Mouse (Mus musculus): ENCODE measurements around the gene Pcgf6. TPM values are rescaled to one million over a fixed set of nuclear protein-coding genes. Genes with fewer than 3 reads are reported as not detected.

Gene Pcgf6
- 17.4 and 17.8 TPM in 2 replicates for polyA plus RNA-seq (2015; fragmentation: Nextera tagmentation; extraction: Ambion mirVana)

- Histone ChIP-seq H3K27ac (replicated peaks) (peak within 1 kb of the TSS; percentile 88), H3K36me3 (peaks cover 12% of the 10 kb centered on the region; the same call in 1 of the 2 replicates), H3K4me3 (replicated peaks) (peak within 1 kb of the TSS; percentile 82), H3K9me3 (replicated peaks) (no peaks in the 10 kb centered on the region), H3K9ac (peak within 1 kb of the TSS; percentile 89), H3K4me1 (peaks cover 12% of the 10 kb centered on the region), H3K4me2 (replicated peaks) (peak within 1 kb of the TSS; percentile 62), H3K27me3 (no peaks in the 10 kb centered on the region)
- WGBS, result under 1% methylated on average over 74 of the region's 75 CpGs
- ATAC-seq (ENCODE audit: insufficient number of reproducible peaks, low FRiP score, low TSS enrichment, low read depth), result peak; percentile 80
These were observed at the start of gene Pcgf6 for GRCm38 (mm10) chr19:47050271-47051032. Gene Pcgf6, minus strand, starts transcription at chr19:47050906.

DNA sequence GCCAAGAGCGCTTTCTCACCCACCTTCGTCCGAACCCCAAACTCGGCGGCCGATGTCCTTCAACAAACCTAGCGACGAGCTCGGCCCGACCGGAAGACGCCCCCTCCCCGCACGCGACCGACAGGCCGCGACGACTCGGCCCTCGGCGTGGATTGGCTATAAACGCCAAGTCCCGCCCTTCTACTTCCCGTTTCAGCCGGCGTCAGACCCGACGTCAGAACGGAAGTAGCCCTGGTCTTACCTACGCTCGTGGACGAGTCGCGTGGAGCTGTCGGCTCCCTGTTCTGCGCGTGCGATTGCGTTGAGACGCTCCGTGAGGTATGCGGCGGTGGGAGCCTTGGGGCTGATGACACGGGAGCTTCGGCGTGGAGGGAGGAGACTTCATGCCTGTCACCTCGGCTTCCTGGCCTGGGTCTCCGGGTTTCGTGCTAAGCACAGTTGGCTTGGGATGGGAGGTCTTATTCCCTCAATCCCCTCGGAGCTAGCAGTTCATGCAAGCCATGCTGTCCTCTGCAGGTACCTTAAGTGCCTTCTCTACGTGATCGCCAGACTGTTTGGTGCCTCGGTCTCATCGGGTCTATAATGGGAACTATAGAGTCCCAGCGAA is 39.9 kb upstream of the Pcgf6 start, which contains the start of the genes Usmg5 and Pdcd11:
Gene Usmg5 (minus strand): TSS at position 98 of the 607 bp plus-strand sequence.
Gene Pdcd11 (plus strand): TSS at position 219 of the 607 bp plus-strand sequence.
- peak within 1 kb of the TSS; percentile 58 for H3K4me2 ChIP-seq (replicated peaks)
- peaks cover 24% of the 10 kb centered on the region for H3K4me1 ChIP-seq
- H3K9me3 ChIP-seq (replicated peaks), result no peaks in the 10 kb centered on the region
- ATAC-seq (ENCODE audit: insufficient number of reproducible peaks, low FRiP score, low TSS enrichment, low read depth), result peak; percentile 97
- WGBS, result under 1% methylated on average over 56 of the region's 56 CpGs
- peak within 1 kb of the TSS; percentile 86 for H3K9ac ChIP-seq
- H3K27ac ChIP-seq (replicated peaks), result peak within 1 kb of the TSS; percentile 88
- peak within 1 kb of the TSS; percentile 97 for H3K4me3 ChIP-seq (replicated peaks)
- H3K27me3 ChIP-seq, result no peaks in the 10 kb centered on the region
- H3K36me3 ChIP-seq, result peaks cover 28% of the 10 kb centered on the region

DNA sequence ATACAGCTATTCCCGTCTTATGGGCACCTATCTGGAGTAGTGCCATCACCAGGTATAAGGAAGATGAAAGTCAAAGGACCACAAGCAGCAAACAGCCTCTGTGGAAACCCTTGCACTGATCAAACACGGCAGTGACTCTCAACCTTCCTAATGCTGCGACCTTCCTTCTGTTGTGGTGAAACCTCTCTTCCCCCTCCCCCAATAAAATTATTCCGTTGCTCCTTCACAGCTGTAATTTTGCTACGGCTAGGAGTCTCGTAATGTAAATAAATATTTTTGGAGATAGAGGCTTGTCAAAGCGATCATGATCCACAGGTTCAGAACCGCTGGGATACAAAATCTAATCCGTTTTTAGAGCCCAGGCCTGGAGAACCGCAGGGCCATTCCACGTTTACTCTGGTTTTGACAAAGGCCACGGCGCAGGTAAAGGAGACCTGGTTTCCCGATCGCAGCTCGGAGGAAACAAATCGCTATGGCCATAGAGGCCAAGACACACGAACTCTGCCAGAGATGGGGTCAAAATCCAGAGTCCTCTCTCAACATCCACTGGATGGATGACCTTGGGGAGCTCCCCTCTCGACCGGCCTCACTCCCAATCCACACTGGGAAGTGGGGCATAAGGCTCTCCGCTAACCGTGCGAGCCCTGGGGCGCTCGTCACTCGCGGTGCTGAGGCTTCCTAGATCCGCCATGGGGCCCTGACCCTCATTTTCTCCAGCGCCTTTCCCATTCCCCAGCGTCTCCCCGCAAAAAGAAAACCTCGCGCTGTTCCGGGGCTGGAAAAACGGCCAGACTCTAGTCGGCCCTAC is 39.2 kb upstream of the Pcgf6 start:
- H3K4me3 ChIP-seq (replicated peaks), result peak overlapping the region; percentile 97
- ATAC-seq (ENCODE audit: insufficient number of reproducible peaks, low FRiP score, low TSS enrichment, low read depth), result peak; percentile 49
- no peaks in the 10 kb centered on the region for H3K27me3 ChIP-seq
- peaks cover 27% of the 10 kb centered on the region for H3K36me3 ChIP-seq
- peak overlapping the region; percentile 58 for H3K4me2 ChIP-seq (replicated peaks)
- H3K9ac ChIP-seq, result peak overlapping the region; percentile 86
- no peaks in the 10 kb centered on the region for H3K9me3 ChIP-seq (replicated peaks)
- peak overlapping the region; percentile 88 for H3K27ac ChIP-seq (replicated peaks)
- peaks cover 24% of the 10 kb centered on the region for H3K4me1 ChIP-seq
- WGBS, result 1% methylated on average over 36 of the region's 36 CpGs

- no peak for ATAC-seq (ENCODE audit: insufficient number of reproducible peaks, low FRiP score, low TSS enrichment, low read depth)
- Histone ChIP-seq H3K4me2 (replicated peaks) (no peak overlapping the region), H3K4me1 (peaks cover 24% of the 10 kb centered on the region), H3K9me3 (replicated peaks) (no peaks in the 10 kb centered on the region), H3K4me3 (replicated peaks) (no peak overlapping the region), H3K9ac (no peak overlapping the region), H3K27ac (replicated peaks) (no peak overlapping the region), H3K36me3 (peaks cover 30% of the 10 kb centered on the region), H3K27me3 (no peaks in the 10 kb centered on the region)
- WGBS, result 74% methylated on average over 3 of the region's 3 CpGs
These were observed 37.5 kb upstream of the Pcgf6 start for GRCm38 (mm10) chr19:47088226-47088625.

GRCm38 (mm10) chr19:47067924-47068611 is 17.4 kb upstream of the Pcgf6 start:
- peak; percentile 93 for ATAC-seq (ENCODE audit: insufficient number of reproducible peaks, low FRiP score, low TSS enrichment, low read depth)
- Histone ChIP-seq H3K9me3 (replicated peaks) (no peaks in the 10 kb centered on the region), H3K4me1 (peaks cover 14% of the 10 kb centered on the region), H3K4me3 (replicated peaks) (peak overlapping the region; percentile 98), H3K4me2 (replicated peaks) (peak overlapping the region; percentile 70), H3K36me3 (peaks cover 24% of the 10 kb centered on the region), H3K27me3 (no peaks in the 10 kb centered on the region), H3K9ac (peak overlapping the region; percentile 91), H3K27ac (replicated peaks) (peak overlapping the region; percentile 89)
- under 1% methylated on average over 72 of the region's 72 CpGs for WGBS

DNA sequence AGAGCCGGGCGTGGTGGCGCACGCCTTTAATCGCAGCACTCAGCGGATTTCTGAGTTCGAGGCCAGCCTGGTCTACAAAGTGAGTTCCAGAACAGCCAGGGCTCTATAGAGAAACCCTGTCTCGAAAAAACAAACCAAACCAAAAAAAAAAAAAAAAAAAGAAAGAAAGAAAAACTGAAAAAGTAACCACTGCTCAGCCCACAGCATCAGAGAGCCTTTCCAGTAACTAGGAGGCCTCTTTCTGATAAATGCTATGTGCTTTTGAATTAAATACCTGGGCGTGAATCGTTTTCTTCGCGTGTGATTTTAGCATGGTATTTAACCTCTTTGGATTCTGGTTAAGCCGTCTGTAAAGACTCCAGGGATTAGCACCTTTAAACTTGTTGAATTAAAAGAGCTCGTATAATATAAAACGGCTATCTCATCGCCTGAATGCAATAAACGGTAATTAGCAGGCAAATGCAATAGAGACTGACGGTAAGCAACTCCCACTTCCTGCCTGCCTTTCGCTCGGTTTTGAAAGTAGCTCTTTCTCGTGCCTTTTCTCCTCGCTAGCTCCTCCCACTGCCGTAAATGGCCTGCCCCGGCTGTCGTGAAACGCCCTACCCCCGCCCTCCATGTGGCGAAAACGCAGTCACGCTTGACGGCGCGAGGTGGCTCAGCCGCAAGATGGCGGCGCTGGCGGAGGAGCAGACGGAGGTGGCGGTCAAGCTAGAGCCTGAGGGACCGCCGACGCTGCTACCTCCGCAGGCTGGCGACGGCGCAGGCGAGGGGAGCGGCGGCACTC is 16.6 kb upstream of the Pcgf6 start, which contains the start of gene Taf5:
Gene Taf5 (plus strand): TSS at position 651 of the 787 bp plus-strand sequence.
- H3K9me3 ChIP-seq (replicated peaks), result no peaks in the 10 kb centered on the region
- H3K4me3 ChIP-seq (replicated peaks), result peak within 1 kb of the TSS; percentile 98
- H3K4me1 ChIP-seq, result peaks cover 14% of the 10 kb centered on the region
- ATAC-seq (ENCODE audit: insufficient number of reproducible peaks, low FRiP score, low TSS enrichment, low read depth), result peak; percentile 83
- peak within 1 kb of the TSS; percentile 70 for H3K4me2 ChIP-seq (replicated peaks)
- peak within 1 kb of the TSS; percentile 91 for H3K9ac ChIP-seq
- peaks cover 16% of the 10 kb centered on the region for H3K36me3 ChIP-seq
- WGBS, result 9% methylated on average over 49 of the region's 49 CpGs
- no peaks in the 10 kb centered on the region for H3K27me3 ChIP-seq
- peak within 1 kb of the TSS; percentile 89 for H3K27ac ChIP-seq (replicated peaks)

DNA sequence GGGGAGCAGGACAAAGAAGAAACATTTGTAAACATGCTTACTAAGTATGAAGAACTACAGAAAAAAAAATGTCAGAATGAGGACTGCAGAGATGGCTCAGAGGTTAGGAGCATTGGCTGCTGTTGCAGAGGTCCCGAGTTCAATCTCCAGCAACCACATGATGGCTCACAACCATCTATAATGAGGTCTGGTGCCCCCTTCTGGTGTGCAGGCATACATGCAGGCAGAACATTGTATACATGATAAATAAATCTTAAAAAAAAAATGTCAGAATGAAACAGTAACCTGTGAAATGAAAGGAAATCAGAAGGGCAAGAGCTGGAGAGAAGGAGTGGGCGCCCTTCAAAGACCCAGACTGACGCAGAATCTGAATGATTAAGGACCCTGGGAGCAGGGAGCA is 15.2 kb upstream of the Pcgf6 start:
- peaks cover 14% of the 10 kb centered on the region for H3K4me1 ChIP-seq
- ATAC-seq (ENCODE audit: insufficient number of reproducible peaks, low FRiP score, low TSS enrichment, low read depth), result no peak
- H3K9ac ChIP-seq, result no peak overlapping the region
- H3K36me3 ChIP-seq, result peaks cover 4% of the 10 kb centered on the region; the same call in 1 of the 2 replicates
- no peak overlapping the region for H3K4me2 ChIP-seq (replicated peaks)
- H3K27ac ChIP-seq (replicated peaks), result no peak overlapping the region
- no peak overlapping the region for H3K4me3 ChIP-seq (replicated peaks)
- 94% methylated on average over 3 of the region's 3 CpGs for WGBS
- no peaks in the 10 kb centered on the region for H3K27me3 ChIP-seq
- H3K9me3 ChIP-seq (replicated peaks), result no peaks in the 10 kb centered on the region

DNA sequence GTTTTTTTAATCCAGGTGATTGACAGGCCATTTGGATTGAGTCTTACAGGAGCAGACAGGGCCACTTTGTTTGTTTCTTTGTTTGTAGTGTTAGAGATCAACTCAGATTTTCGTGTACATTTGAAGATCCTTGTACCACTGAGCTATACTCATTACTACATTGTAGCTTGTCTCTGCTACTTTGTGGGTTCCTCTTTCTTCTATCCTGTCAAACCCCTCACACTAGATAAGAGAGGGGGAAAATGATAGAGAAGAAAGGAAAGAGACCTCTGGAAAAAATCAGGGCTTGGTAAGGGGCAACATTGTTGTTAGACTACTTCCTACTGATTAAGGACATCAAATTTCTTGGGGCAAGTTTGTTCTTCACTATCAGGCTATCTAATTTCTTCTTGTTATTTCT is 7.0 kb upstream of the Pcgf6 start:
- H3K27me3 ChIP-seq, result no peaks in the 10 kb centered on the region
- no peaks in the 10 kb centered on the region for H3K36me3 ChIP-seq
- 49% methylated on average over 1 of the region's 1 CpGs for WGBS
- no peak overlapping the region for H3K4me2 ChIP-seq (replicated peaks)
- H3K27ac ChIP-seq (replicated peaks), result no peak overlapping the region
- H3K9me3 ChIP-seq (replicated peaks), result no peaks in the 10 kb centered on the region
- H3K4me1 ChIP-seq, result no peaks in the 10 kb centered on the region
- H3K4me3 ChIP-seq (replicated peaks), result no peak overlapping the region
- ATAC-seq (ENCODE audit: insufficient number of reproducible peaks, low FRiP score, low TSS enrichment, low read depth), result no peak
- H3K9ac ChIP-seq, result no peak overlapping the region

DNA sequence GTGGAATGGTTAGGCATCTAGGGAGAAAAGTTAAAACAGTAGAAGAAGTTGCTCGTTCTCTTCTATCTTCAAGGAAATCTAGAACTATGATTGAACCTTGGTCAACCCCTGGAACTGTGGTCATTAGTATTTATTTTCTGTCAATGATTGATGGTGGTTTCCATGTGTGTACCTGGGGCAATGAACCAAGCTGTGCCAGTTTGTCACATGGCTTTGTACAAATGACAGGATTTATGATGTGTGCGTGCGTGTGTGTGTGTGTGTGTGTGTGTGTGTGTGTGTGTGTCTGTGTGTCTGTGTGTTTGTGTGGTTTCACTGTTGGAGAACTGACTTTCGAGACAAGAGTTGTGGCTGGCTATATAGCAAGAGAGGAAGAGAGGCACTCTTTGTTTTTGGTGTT is 2.8 kb upstream of the Pcgf6 start:
- no peak overlapping the region for H3K4me3 ChIP-seq (replicated peaks)
- H3K9me3 ChIP-seq (replicated peaks), result no peaks in the 10 kb centered on the region
- WGBS, result 83% methylated on average over 4 of the region's 4 CpGs
- no peak overlapping the region for H3K27ac ChIP-seq (replicated peaks)
- no peaks in the 10 kb centered on the region for H3K36me3 ChIP-seq
- ATAC-seq (ENCODE audit: insufficient number of reproducible peaks, low FRiP score, low TSS enrichment, low read depth), result no peak
- H3K9ac ChIP-seq, result no peak overlapping the region
- peaks cover 12% of the 10 kb centered on the region for H3K4me1 ChIP-seq
- no peaks in the 10 kb centered on the region for H3K27me3 ChIP-seq
- H3K4me2 ChIP-seq (replicated peaks), result no peak overlapping the region

GRCm38 (mm10) chr19:47052927-47053326 is 2.2 kb upstream of the Pcgf6 start:
- WGBS, result 75% methylated on average over 4 of the region's 4 CpGs
- no peak overlapping the region for H3K27ac ChIP-seq (replicated peaks)

More at GRCm38 (mm10) chr19:47052927-47053326, 2.2 kb upstream of the Pcgf6 start:
- Histone ChIP-seq H3K4me3 (replicated peaks) (no peak overlapping the region), H3K4me2 (replicated peaks) (no peak overlapping the region), H3K9me3 (replicated peaks) (no peaks in the 10 kb centered on the region), H3K27me3 (no peaks in the 10 kb centered on the region), H3K4me1 (peaks cover 12% of the 10 kb centered on the region), H3K36me3 (no peaks in the 10 kb centered on the region), H3K9ac (no peak overlapping the region)
- ATAC-seq (ENCODE audit: insufficient number of reproducible peaks, low FRiP score, low TSS enrichment, low read depth), result no peak
